Mouse (Mus musculus) G1E (cell line): ENCODE results near the gene Tspan18. TPM values are rescaled to one million over a fixed set of nuclear protein-coding genes. Genes with fewer than 3 reads are reported as not detected.

Experiments used
- ATAC-seq: 2 replicates; pipeline ENCODE4 v1.8.0; 2016; ENCODE audit warnings: mild to moderate bottlenecking; ENCODE audit not compliant: insufficient number of reproducible peaks, poor library complexity, low FRiP score, severe bottlenecking; ENCODE audit errors: extremely low read depth
- DNase-seq: peaks from one replicate; pipeline ENCODE4 v3.0.0; 2012; ENCODE audit warnings: low spot score
- H3K27me3 ChIP-seq: 2 replicates; pipeline ENCODE4 v1.6.1; 2012; ENCODE audit warnings: mild to moderate bottlenecking, low read length, inconsistent platforms; ENCODE audit not compliant: insufficient read depth
- H3K36me3 ChIP-seq: replicated peaks from 2 replicates; pipeline ENCODE3; 2012; ENCODE audit warnings: mild to moderate bottlenecking, inconsistent platforms
- H3K4me1 ChIP-seq: 2 replicates; pipeline ENCODE4 v1.6.1; 2012; ENCODE audit warnings: low read depth, low read length, inconsistent platforms, mixed read lengths; ENCODE audit not compliant: insufficient read depth
- H3K4me3 ChIP-seq: 2 replicates; pipeline ENCODE4 v1.5.1; 2012; ENCODE audit warnings: low read depth, mild to moderate bottlenecking, inconsistent platforms, low read length, moderate library complexity, mixed read lengths
- H3K9me3 ChIP-seq: replicated peaks from 2 replicates; pipeline ENCODE4 v1.6.1; 2012; ENCODE audit warnings: inconsistent platforms
- CTCF ChIP-seq: IDR thresholded peaks from 2 replicates; pipeline ENCODE4 v1.5.1; 2012; ENCODE audit warnings: low read depth, low read length, inconsistent platforms, mixed read lengths
- GATA1 ChIP-seq: IDR thresholded peaks from 2 replicates; pipeline ENCODE4 v1.6.1; 2012; ENCODE audit warnings: borderline replicate concordance, low read length, inconsistent platforms, mixed read lengths
- GATA2 ChIP-seq: IDR thresholded peaks from 2 replicates; pipeline ENCODE4 v1.6.1; 2012; ENCODE audit warnings: low read depth, low read length, inconsistent platforms, borderline replicate concordance
- POLR2AphosphoS5 ChIP-seq: IDR thresholded peaks from 2 replicates; pipeline ENCODE4 v1.6.1; 2012; ENCODE audit warnings: low read depth, low read length, inconsistent platforms; ENCODE audit not compliant: insufficient replicate concordance
- TAL1 ChIP-seq: conservative IDR thresholded peaks from 2 replicates; pipeline ENCODE4 v1.6.1; 2012; ENCODE audit warnings: low read depth, low read length, inconsistent platforms, mixed read lengths
- polyA plus RNA-seq: library from polyadenylated mRNA; stranded (reverse); fragments of >175 nt; gene quantifications from 2 replicates; pipeline ENCODE4 v1.2.3, GENCODE M21; 2012
- total RNA-seq, 2 experiments: library from RNA; stranded (forward) in 1 of 2; stranded (reverse) in 1 of 2; fragments of 200-1000 nt in 1 of 2; fragments of >200 nt in 1 of 2; fragmentation: Nextera tagmentation in 1 of 2; gene quantifications; 2 replicates each; pipeline ENCODE4 v1.2.3; 2014 to 2017

Tspan18 gene
- total and polyA plus RNA-seq, 3 experiments: 4.2 to 10.6 (median 8.5) TPM

- ATAC-seq (no peak), DNase-seq (no peak)
- Histone ChIP-seq H3K9me3 (no peaks in the 10 kb centered on the region), H3K4me1 (no peaks in the 10 kb centered on the region), H3K27me3 (peaks cover 34% of the 10 kb centered on the region), H3K36me3 (no peaks in the 10 kb centered on the region), H3K4me3 (no peak overlapping the region)
- TF ChIP-seq GATA1 (no peak), TAL1 (no peak), GATA2 (no peak)
Measured at GRCm38 (mm10) chr2:93152883-93153491, 181.3 kb downstream of the Tspan18 start.

- DNase-seq (no peak), ATAC-seq (no peak)
- Histone ChIP-seq H3K27me3 (peaks cover 31% of the 10 kb centered on the region), H3K9me3 (no peaks in the 10 kb centered on the region), H3K36me3 (no peaks in the 10 kb centered on the region), H3K4me3 (no peak overlapping the region), H3K4me1 (no peaks in the 10 kb centered on the region)
- TF ChIP-seq POLR2AphosphoS5: no peak
- no peak for TF ChIP-seq GATA2
- no peak for TF ChIP-seq GATA1
- no peak for TF ChIP-seq TAL1
- TF ChIP-seq CTCF: no peak
Measured at GRCm38 (mm10) chr2:93152191-93152601, 182.1 kb downstream of the Tspan18 start.

Other genes with a start within 250 kb of the Tspan18 start
- gene Trp53i11, start 147.0 kb downstream of the Tspan18 start, total RNA-seq (2014; fragmentation: Nextera tagmentation): not detected in 2 replicates
- not detected in 2 replicates for gene Trp53i11, start 147.0 kb downstream of the Tspan18 start, total RNA-seq (2017)
- gene Trp53i11, start 147.0 kb downstream of the Tspan18 start, polyA plus RNA-seq: not detected in 2 replicates
- gene Cd82, start 128.6 kb upstream of the Tspan18 start, total RNA-seq (2014; fragmentation: Nextera tagmentation): 30.6 TPM in 1 of 2 replicates, not detected in the other
- 0.87 and 1.5 TPM in 2 replicates for gene Cd82, start 128.6 kb upstream of the Tspan18 start, total RNA-seq (2017)
- gene Cd82, start 128.6 kb upstream of the Tspan18 start, polyA plus RNA-seq: 0.20 and 0.24 TPM in 2 replicates
- not detected in 2 replicates for gene Gm10803, start 226.1 kb upstream of the Tspan18 start, total RNA-seq (2014; fragmentation: Nextera tagmentation)
- gene Gm10803, start 226.1 kb upstream of the Tspan18 start, total RNA-seq (2017): 0.12 TPM in 1 of 2 replicates, not detected in the other
- not detected in 2 replicates for gene Gm10803, start 226.1 kb upstream of the Tspan18 start, polyA plus RNA-seq